Mouse (Mus musculus): ENCODE results near the gene Qrsl1. TPM values are rescaled to one million over a fixed set of nuclear protein-coding genes. Genes with fewer than 3 reads are reported as not detected.
"Not testable (repeated sequence)": the region's sequence is repeated elsewhere in the genome, so short reads cannot be mapped to it uniquely, and the experiment has no call there.

The Qrsl1 gene
- polyA plus RNA-seq (2015; fragmentation: Nextera tagmentation; extraction: Ambion mirVana), result 8.8 and 9.7 TPM in 2 replicates

DNA sequence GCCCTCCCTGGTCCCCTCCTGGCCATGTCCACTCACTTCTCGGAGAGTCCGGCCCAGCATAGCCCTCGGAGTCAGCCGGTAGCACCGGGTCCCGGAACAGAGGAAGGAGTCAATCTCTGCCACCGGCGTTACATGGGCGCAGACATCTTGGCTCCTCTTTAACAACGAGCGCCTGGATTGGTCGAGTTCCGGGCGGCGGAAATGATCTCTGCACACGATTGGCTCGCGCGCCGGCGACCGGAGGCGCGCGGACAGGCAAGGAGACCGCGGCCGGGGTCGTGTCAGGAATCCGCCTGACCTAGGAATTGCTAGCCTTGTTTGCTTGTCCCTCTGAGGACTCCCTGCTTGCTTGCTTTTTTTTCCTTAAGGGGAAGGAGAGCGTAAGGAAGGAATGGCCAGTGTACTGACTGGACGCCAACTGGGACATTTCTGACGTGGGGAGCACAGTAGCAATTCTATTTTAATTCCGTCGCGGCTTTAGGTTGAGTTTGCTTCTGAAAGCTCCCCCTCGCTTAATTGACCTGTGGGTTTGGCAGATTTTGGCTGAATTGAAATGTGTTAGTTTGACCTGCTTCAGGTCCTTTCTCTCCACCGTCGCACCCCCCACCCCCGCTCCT is at the start of gene Qrsl1, which contains the start of gene Rtn4ip1:
Qrsl1 (minus strand) TSS at position 168 of the 617 bp plus-strand sequence.
Rtn4ip1 (plus strand) TSS at position 230 of the 617 bp plus-strand sequence.
- H3K9me3 ChIP-seq (ENCODE audit: low read length), result no peaks in the 10 kb centered on the region
- TF ChIP-seq CTCF (IDR thresholded peaks at IDR 0.05), result no peak
- TF ChIP-seq EP300 (IDR thresholded peaks at IDR 0.05), result no peak
- H3K4me1 ChIP-seq (ENCODE audit: insufficient read depth, low read depth, low read length), result no peaks in the 10 kb centered on the region
- H3K9ac ChIP-seq (replicated peaks; ENCODE audit: low read depth), result peak within 1 kb of the TSS; percentile 57
- H3K4me3 ChIP-seq (ENCODE audit: low read depth, low read length), result peak within 1 kb of the TSS; percentile 78
- ATAC-seq (peak; percentile 99), DNase-seq (ENCODE audit: low spot score) (peak; percentile 96)
- H3K27ac ChIP-seq (ENCODE audit: low read length), result peak within 1 kb of the TSS; percentile 64
- H3K36me3 ChIP-seq (ENCODE audit: insufficient read depth, low read length), result no peaks in the 10 kb centered on the region
- peak within 1 kb of the TSS; percentile 74 for H3K4me2 ChIP-seq (replicated peaks; ENCODE audit: low read depth, low read length)
- no peaks in the 10 kb centered on the region for H3K27me3 ChIP-seq (replicated peaks; ENCODE audit: insufficient read depth, low read length)
- under 1% methylated on average over 39 of the region's 40 CpGs for WGBS

DNA sequence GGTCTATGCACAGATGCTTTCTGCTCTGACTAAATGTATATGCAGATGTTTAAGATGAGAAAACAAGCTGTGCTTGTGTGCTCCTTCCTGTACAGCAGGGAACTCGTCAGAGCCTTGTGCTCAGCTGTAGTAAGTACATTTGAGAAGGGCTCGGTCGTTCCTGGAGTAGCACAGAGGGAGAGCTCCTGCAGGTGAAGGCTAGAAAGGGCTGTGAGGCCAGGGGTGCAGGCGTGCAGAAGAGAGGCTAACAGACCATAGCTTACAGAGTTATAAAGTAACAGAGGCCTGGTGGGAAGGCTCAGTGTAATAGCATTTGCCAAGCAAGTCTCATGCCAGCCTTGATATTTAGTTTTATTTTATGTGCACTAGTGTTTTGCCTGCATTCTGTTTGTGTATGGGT is 43.9 kb upstream of the Qrsl1 start:
- H3K9ac ChIP-seq (replicated peaks; ENCODE audit: low read depth), result no peak overlapping the region
- no peaks in the 10 kb centered on the region for H3K27me3 ChIP-seq (replicated peaks; ENCODE audit: insufficient read depth, low read length)
- H3K4me3 ChIP-seq (ENCODE audit: low read depth, low read length), result no peak overlapping the region
- no peak for ATAC-seq
- H3K36me3 ChIP-seq (ENCODE audit: insufficient read depth, low read length), result no peaks in the 10 kb centered on the region
- DNase-seq (ENCODE audit: low spot score), result no peak
- no peak overlapping the region for H3K4me2 ChIP-seq (replicated peaks; ENCODE audit: low read depth, low read length)
- H3K4me1 ChIP-seq (ENCODE audit: insufficient read depth, low read depth, low read length), result no peaks in the 10 kb centered on the region
- 75% methylated on average over 4 of the region's 4 CpGs for WGBS
- TF ChIP-seq CTCF (IDR thresholded peaks at IDR 0.05), result no peak
- TF ChIP-seq EP300 (IDR thresholded peaks at IDR 0.05), result no peak
- no peak overlapping the region for H3K27ac ChIP-seq (ENCODE audit: low read length)
- no peaks in the 10 kb centered on the region for H3K9me3 ChIP-seq (ENCODE audit: low read length)

DNA sequence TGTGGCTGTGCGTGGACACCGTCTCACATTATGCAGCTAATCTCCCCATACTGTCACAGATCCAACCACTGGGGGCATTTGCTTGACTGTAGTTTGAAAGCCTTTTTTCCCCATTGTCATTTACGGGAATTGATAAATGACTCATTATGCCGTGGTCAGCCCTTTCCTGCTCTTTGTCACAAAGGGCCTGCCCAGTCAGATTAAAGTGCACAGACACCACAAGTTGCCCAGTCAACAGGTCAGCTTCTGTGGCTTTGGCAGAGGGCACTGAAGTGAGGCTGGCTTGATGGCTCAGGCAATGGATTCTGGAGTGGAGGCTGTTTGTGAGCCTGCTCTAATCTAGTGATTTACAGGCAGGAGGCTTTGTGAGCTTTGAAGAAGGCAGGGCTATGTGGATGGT is 42.2 kb upstream of the Qrsl1 start:
- Histone ChIP-seq H3K27me3 (replicated peaks; ENCODE audit: insufficient read depth, low read length) (no peaks in the 10 kb centered on the region), H3K9ac (replicated peaks; ENCODE audit: low read depth) (no peak overlapping the region), H3K4me1 (ENCODE audit: insufficient read depth, low read depth, low read length) (no peaks in the 10 kb centered on the region), H3K36me3 (ENCODE audit: insufficient read depth, low read length) (no peaks in the 10 kb centered on the region), H3K9me3 (ENCODE audit: low read length) (no peaks in the 10 kb centered on the region), H3K27ac (ENCODE audit: low read length) (no peak overlapping the region), H3K4me3 (ENCODE audit: low read depth, low read length) (no peak overlapping the region), H3K4me2 (replicated peaks; ENCODE audit: low read depth, low read length) (no peak overlapping the region)
- ATAC-seq, result peak; percentile 46; the same call in 1 of the 2 replicates
- no peak for TF ChIP-seq CTCF (IDR thresholded peaks at IDR 0.05)
- TF ChIP-seq EP300 (IDR thresholded peaks at IDR 0.05), result no peak
- WGBS, result 60% methylated on average over 4 of the region's 4 CpGs
- peak; percentile 17 for DNase-seq (ENCODE audit: low spot score)

DNA sequence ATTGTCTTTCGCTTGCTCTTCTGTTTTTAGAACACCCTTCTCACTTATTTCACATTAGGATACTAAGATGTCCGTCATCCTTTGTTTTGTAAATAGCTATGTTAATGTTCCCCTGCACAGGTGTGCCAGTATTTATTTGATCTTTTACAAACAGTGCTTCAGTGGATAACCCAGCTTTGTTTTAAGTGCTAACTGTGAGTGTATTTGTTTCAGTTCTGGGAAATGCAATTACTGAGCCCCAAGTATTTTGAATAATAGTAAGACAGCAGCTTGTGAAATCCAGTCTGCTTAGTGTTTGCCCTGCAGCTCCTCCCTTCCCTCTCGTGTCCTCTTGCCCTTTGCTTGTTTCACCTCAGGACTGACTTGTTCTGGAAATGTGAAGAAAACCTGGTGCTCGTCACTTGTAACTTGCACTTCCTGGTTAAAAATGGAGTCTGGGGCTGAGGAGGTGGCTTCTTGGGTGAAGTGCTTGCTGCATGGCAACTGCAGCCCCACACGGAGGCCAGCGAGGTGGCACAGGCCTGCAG is 37.7 kb upstream of the Qrsl1 start:
- no peak overlapping the region for H3K27ac ChIP-seq (ENCODE audit: low read length)
- WGBS, result 64% methylated on average over 6 of the region's 6 CpGs
- H3K4me3 ChIP-seq (ENCODE audit: low read depth, low read length), result no peak overlapping the region
- H3K36me3 ChIP-seq (ENCODE audit: insufficient read depth, low read length), result no peaks in the 10 kb centered on the region
- H3K4me1 ChIP-seq (ENCODE audit: insufficient read depth, low read depth, low read length), result no peaks in the 10 kb centered on the region
- H3K27me3 ChIP-seq (replicated peaks; ENCODE audit: insufficient read depth, low read length), result no peaks in the 10 kb centered on the region
- H3K9me3 ChIP-seq (ENCODE audit: low read length), result no peaks in the 10 kb centered on the region
- no peak overlapping the region for H3K9ac ChIP-seq (replicated peaks; ENCODE audit: low read depth)
- ATAC-seq (no peak), DNase-seq (ENCODE audit: low spot score) (no peak)
- no peak for TF ChIP-seq EP300 (IDR thresholded peaks at IDR 0.05)
- TF ChIP-seq CTCF (IDR thresholded peaks at IDR 0.05), result no peak
- no peak overlapping the region for H3K4me2 ChIP-seq (replicated peaks; ENCODE audit: low read depth, low read length)

DNA sequence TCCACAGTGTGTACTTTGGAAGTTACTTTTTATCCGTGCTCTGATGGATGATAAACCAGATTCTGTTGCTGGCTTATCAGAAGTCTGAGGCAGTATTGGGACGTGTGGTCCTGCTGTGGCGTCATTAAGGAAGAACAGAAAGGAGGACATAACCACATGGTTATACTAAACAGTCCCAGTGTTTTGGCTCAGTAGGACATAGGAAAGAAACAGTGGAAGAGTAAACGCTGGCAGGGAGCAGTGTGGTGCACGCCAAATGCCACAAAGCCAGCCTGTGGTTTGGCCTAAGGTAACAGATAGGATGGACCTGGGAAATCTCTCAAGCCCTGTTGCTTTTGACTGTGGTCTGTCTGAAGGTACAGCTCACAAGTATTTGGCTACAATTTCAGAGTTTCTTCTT is 27.1 kb upstream of the Qrsl1 start:
- Histone ChIP-seq H3K9ac (replicated peaks; ENCODE audit: low read depth) (no peak overlapping the region), H3K9me3 (ENCODE audit: low read length) (no peaks in the 10 kb centered on the region), H3K27ac (ENCODE audit: low read length) (no peak overlapping the region), H3K4me1 (ENCODE audit: insufficient read depth, low read depth, low read length) (no peaks in the 10 kb centered on the region), H3K36me3 (ENCODE audit: insufficient read depth, low read length) (no peaks in the 10 kb centered on the region), H3K27me3 (replicated peaks; ENCODE audit: insufficient read depth, low read length) (no peaks in the 10 kb centered on the region), H3K4me3 (ENCODE audit: low read depth, low read length) (no peak overlapping the region), H3K4me2 (replicated peaks; ENCODE audit: low read depth, low read length) (no peak overlapping the region)
- no peak for ATAC-seq
- TF ChIP-seq EP300 (IDR thresholded peaks at IDR 0.05), result no peak
- no peak for TF ChIP-seq CTCF (IDR thresholded peaks at IDR 0.05)
- 66% methylated on average over 5 of the region's 5 CpGs for WGBS
- no peak for DNase-seq (ENCODE audit: low spot score)

DNA sequence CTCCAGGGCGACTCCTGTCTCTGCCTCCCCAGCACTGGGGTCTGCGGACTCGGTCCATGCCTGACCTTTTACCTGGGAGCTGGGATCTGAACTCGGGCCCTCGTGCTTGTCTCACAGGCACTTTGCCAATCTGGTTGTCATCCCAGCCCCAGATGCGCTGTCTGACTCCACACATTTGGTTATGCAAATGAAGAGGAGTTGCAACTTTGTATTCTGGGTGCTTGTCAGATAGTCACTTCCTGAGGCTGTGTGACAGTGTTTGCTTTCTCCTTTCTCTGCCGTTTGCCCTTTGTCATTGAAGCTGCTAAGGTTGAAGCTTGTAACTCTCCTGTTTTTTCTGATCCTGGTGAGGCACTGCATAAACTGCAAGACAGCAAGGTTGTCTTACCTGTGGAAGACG is 26.2 kb upstream of the Qrsl1 start:
- DNase-seq (ENCODE audit: low spot score) (no peak), ATAC-seq (no peak)
- Histone ChIP-seq H3K4me3 (ENCODE audit: low read depth, low read length) (no peak overlapping the region), H3K27me3 (replicated peaks; ENCODE audit: insufficient read depth, low read length) (no peaks in the 10 kb centered on the region), H3K27ac (ENCODE audit: low read length) (no peak overlapping the region), H3K9ac (replicated peaks; ENCODE audit: low read depth) (no peak overlapping the region), H3K9me3 (ENCODE audit: low read length) (no peaks in the 10 kb centered on the region), H3K36me3 (ENCODE audit: insufficient read depth, low read length) (no peaks in the 10 kb centered on the region), H3K4me2 (replicated peaks; ENCODE audit: low read depth, low read length) (no peak overlapping the region), H3K4me1 (ENCODE audit: insufficient read depth, low read depth, low read length) (no peaks in the 10 kb centered on the region)
- 76% methylated on average over 8 of the region's 8 CpGs for WGBS
- TF ChIP-seq EP300 (IDR thresholded peaks at IDR 0.05), result no peak
- TF ChIP-seq CTCF (IDR thresholded peaks at IDR 0.05), result no peak

GRCm38 (mm10) chr10:43925776-43926175 is 24.2 kb upstream of the Qrsl1 start:
- not testable (repeated sequence) for H3K4me3 ChIP-seq (ENCODE audit: low read depth, low read length); DNase-seq (ENCODE audit: low spot score); H3K9me3 ChIP-seq (ENCODE audit: low read length); H3K27ac ChIP-seq (ENCODE audit: low read length); H3K36me3 ChIP-seq (ENCODE audit: insufficient read depth, low read length); H3K4me1 ChIP-seq (ENCODE audit: insufficient read depth, low read depth, low read length); H3K4me2 ChIP-seq (replicated peaks; ENCODE audit: low read depth, low read length); H3K9ac ChIP-seq (replicated peaks; ENCODE audit: low read depth); ATAC-seq; H3K27me3 ChIP-seq (replicated peaks; ENCODE audit: insufficient read depth, low read length)
- WGBS, result 91% methylated on average over 9 of the region's 9 CpGs

Data from lung, postnatal 0 days (tissue).